Mouse (Mus musculus): ENCODE measurements around the gene Col18a1.

DNA sequence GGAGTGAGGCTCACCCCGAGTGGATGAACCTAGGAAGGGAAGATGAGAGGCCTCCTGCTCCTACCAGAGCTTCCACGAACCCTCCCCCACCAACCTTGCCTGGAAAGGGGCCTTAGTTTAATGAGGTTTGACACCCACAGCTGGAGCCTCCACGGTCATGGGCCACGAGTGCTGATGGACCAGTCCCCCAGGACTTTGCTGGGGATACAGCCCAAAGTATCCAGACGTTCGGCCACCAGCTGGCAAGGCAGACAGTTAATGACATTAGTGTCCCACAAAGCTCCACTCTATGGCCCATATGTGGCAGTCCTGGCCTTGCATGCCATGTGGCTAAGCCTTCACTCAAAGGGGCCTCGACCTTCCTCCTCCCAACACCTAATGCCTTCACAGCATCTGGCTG, 55.5 kb downstream of the Col18a1 start:
- TF ChIP-seq CTCF (IDR thresholded peaks at IDR 0.05; ENCODE audit: borderline replicate concordance, extremely low read depth, insufficient read depth, insufficient read length): no peak
- no peak for TF ChIP-seq POLR2A (IDR thresholded peaks at IDR 0.05; ENCODE audit: borderline replicate concordance, extremely low read depth, insufficient read depth, insufficient read length, poor library complexity, severe bottlenecking)
